10 mouse cellular contexts compared by ENCODE assay signal in the genomic region with DNA sequence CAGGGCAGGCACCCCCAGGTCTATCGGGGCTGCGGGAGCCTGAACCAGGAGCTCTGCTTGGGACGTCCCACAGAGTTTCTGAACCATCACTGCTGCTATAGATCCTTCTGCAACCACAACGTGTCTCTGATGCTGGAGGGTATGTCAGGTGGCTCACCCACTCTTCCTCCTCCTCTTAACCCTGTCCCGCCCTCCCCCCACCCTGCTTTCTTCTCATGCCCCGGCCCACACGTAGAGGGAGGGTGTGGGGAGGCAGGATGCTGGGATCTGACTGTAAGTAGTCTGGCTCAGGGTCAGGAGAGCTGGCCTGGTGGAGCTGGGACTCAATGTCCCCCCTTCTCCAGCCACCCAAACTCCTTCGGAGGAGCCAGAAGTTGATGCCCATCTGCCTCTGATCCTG. TPM values are rescaled to one million over a fixed set of nuclear protein-coding genes. Genes with fewer than 3 reads are reported as not detected.
DNase-seq lines count a peak whose midpoint lies in the region; ATAC-seq and TF ChIP-seq lines count a peak whose summit lies in the region.
"Had no signal": no experiment of that assay in that cellular context is flagged by ENCODE, and none has a peak within 500 bp of the region (broad histone marks: within the 10 kb centered on the region; RNA-seq: fewer than 3 reads in every experiment).

No protein-coding gene starts in this region.

- H3K27ac ChIP-seq in heart, embryonic 15.5 days: no peak overlapping the region
- H3K27ac ChIP-seq in thymus, adult 2 months (ENCODE audit: control insufficient read depth, insufficient read depth, low read length): no peak overlapping the region
- H3K27ac ChIP-seq in lung, postnatal 0 days (ENCODE audit: low read length): peak overlapping the region; percentile 90
- H3K27ac ChIP-seq: liver, embryonic 14.5 days had no signal

- H3K9me3 ChIP-seq in heart, embryonic 15.5 days (replicated peaks): no peaks in the 10 kb centered on the region
- no peaks in the 10 kb centered on the region for H3K9me3 ChIP-seq in lung, postnatal 0 days (ENCODE audit: low read length)

- ATAC-seq in heart, embryonic 15.5 days (replicated peaks; ENCODE audit: insufficient number of reproducible peaks, insufficient read depth, low FRiP score, low read depth): no peak
- ATAC-seq in lung, postnatal 0 days: no peak
- ATAC-seq in inflammation-experienced regulatory T-cells, adult 6 months: no peak

- TF ChIP-seq CTCF in thymus, adult 2 months (IDR thresholded peaks at IDR 0.05; ENCODE audit: borderline replicate concordance, control insufficient read depth, extremely low read depth, insufficient read depth, low read length, poor library complexity): no peak
- no peak for TF ChIP-seq CTCF in lung, postnatal 0 days (IDR thresholded peaks at IDR 0.05)

- intact Hi-C loops in heart, postnatal 36 days (cut with DNase I): no loop called here

- no peak for TF ChIP-seq EP300 in lung, postnatal 0 days (IDR thresholded peaks at IDR 0.05)

- H3K36me3 ChIP-seq in heart, embryonic 15.5 days: no peaks in the 10 kb centered on the region
- H3K36me3 ChIP-seq in thymus, adult 2 months (ENCODE audit: control insufficient read depth, insufficient read depth, low read length): no peaks in the 10 kb centered on the region
- H3K36me3 ChIP-seq in lung, postnatal 0 days (ENCODE audit: insufficient read depth, low read length): peaks cover 6% of the 10 kb centered on the region; the same call in 1 of the 2 replicates

- no peak overlapping the region for H3K9ac ChIP-seq in heart, embryonic 15.5 days
- H3K9ac ChIP-seq in lung, postnatal 0 days (replicated peaks; ENCODE audit: low read depth): peak overlapping the region; percentile 50
- H3K9ac ChIP-seq: liver, embryonic 14.5 days had no signal

- peak overlapping the region; percentile 38 for H3K4me2 ChIP-seq in heart, embryonic 15.5 days
- peak overlapping the region; percentile 50 for H3K4me2 ChIP-seq in lung, postnatal 0 days (replicated peaks; ENCODE audit: low read depth, low read length)

- peak overlapping the region; percentile 24 for H3K4me3 ChIP-seq in heart, embryonic 15.5 days
- H3K4me3 ChIP-seq in thymus, adult 2 months (ENCODE audit: control insufficient read depth, insufficient read depth, low read length): peak overlapping the region; percentile 10
- H3K4me3 ChIP-seq in lung, postnatal 0 days (ENCODE audit: low read depth, low read length): peak overlapping the region; percentile 41

- H3K4me1 ChIP-seq in heart, embryonic 15.5 days (replicated peaks): peaks cover 49% of the 10 kb centered on the region
- peaks cover 36% of the 10 kb centered on the region for H3K4me1 ChIP-seq in thymus, adult 2 months (replicated peaks; ENCODE audit: control insufficient read depth, insufficient read depth, low read length)
- peaks cover 10% of the 10 kb centered on the region for H3K4me1 ChIP-seq in lung, postnatal 0 days (ENCODE audit: insufficient read depth, low read depth, low read length)

- peaks cover 31% of the 10 kb centered on the region for H3K27me3 ChIP-seq in heart, embryonic 15.5 days
- no peaks in the 10 kb centered on the region; the same call in 1 of the 2 replicates for H3K27me3 ChIP-seq in thymus, adult 2 months (ENCODE audit: control insufficient read depth, insufficient read depth, low read length)
- H3K27me3 ChIP-seq in lung, postnatal 0 days (replicated peaks; ENCODE audit: insufficient read depth, low read length): no peaks in the 10 kb centered on the region

- 48% methylated on average over 8 of the region's 8 CpGs for WGBS in heart, embryonic 15.5 days
- 13% methylated on average over 8 of the region's 8 CpGs for WGBS in thymus, adult 2 months
- WGBS in lung, postnatal 0 days: 41% methylated on average over 8 of the region's 8 CpGs

- no peak for TF ChIP-seq POLR2A in thymus, adult 2 months (IDR thresholded peaks at IDR 0.05; ENCODE audit: control insufficient read depth, extremely low read depth, insufficient read depth, low read length, poor library complexity)

- no peak for DNase-seq in heart, postnatal 36 days
- peak; percentile 43 for DNase-seq in thymus, adult 2 months
- DNase-seq in thymus, postnatal 4 days: no peak
- DNase-seq in lung, postnatal 0 days (ENCODE audit: low spot score): no peak
- no peak for DNase-seq in adrenal gland, adult 18-20 months (ENCODE audit: low spot score in 2 of 2)
- no peak for DNase-seq in embryo, embryonic 11 days
- DNase-seq: kidney, postnatal 10 days had no signal

RNA-seq across cellular contexts. Expression of a gene that starts 7.1 kb away (rescaled TPM):
- polyA plus RNA-seq in heart, embryonic 15.5 days (2015; fragmentation: Nextera tagmentation; extraction: Ambion mirVana): 13.1 and 17.1 TPM in 2 replicates
- total RNA-seq in heart, postnatal 36 days (2021): 10 to 100 TPM; 22.3 to 31.1 TPM
- polyA plus RNA-seq in thymus, adult 2 months (2012; rRNA removed): 27.2 and 34.2 TPM in 2 replicates
- polyA plus RNA-seq in lung, postnatal 0 days (2015; fragmentation: Nextera tagmentation; extraction: Ambion mirVana): 159 and 168 TPM in 2 replicates
- 10 to 100 TPM; 19.1 to 26.1 TPM for total RNA-seq in adrenal gland, adult 18-20 months (2021)
- polyA plus RNA-seq in inflammation-experienced regulatory T-cells, adult 6 months (2017; shearing (Covaris generic)): 1 to 10 TPM in 1 of 3 experiments, under 1 TPM in 1, not detected in 1; 0.86 to 1.9 TPM

RNA-seq across cellular contexts. Expression of a gene that starts 19.9 kb away (rescaled TPM):
- not detected in 2 replicates for polyA plus RNA-seq in heart, embryonic 15.5 days (2015; fragmentation: Nextera tagmentation; extraction: Ambion mirVana)
- not detected for total RNA-seq in heart, postnatal 36 days (2021)
- polyA plus RNA-seq in thymus, adult 2 months (2012; rRNA removed): not detected in 2 replicates
- 0.13 TPM in 1 of 2 replicates, not detected in the other for polyA plus RNA-seq in lung, postnatal 0 days (2015; fragmentation: Nextera tagmentation; extraction: Ambion mirVana)
- under 1 TPM; 0.42 to 0.70 TPM for total RNA-seq in adrenal gland, adult 18-20 months (2021)
- not detected for polyA plus RNA-seq in inflammation-experienced regulatory T-cells, adult 6 months (2017; shearing (Covaris generic))
- polyA plus RNA-seq: liver, embryonic 14.5 days had no signal

RNA-seq across cellular contexts. Expression of a gene that starts 38.5 kb away (rescaled TPM):
- 5.8 and 6.9 TPM in 2 replicates for polyA plus RNA-seq in heart, embryonic 15.5 days (2015; fragmentation: Nextera tagmentation; extraction: Ambion mirVana)
- total RNA-seq in heart, postnatal 36 days (2021): 10 to 100 TPM; 12.6 to 14.6 TPM
- polyA plus RNA-seq in thymus, adult 2 months (2012; rRNA removed): 34.9 and 35.3 TPM in 2 replicates
- 6.6 and 7.4 TPM in 2 replicates for polyA plus RNA-seq in lung, postnatal 0 days (2015; fragmentation: Nextera tagmentation; extraction: Ambion mirVana)
- 1 to 10 TPM; 5.8 to 5.9 TPM for total RNA-seq in adrenal gland, adult 18-20 months (2021)
- 1 to 10 TPM in 2 of 3 experiments, under 1 TPM in 1; 0.53 to 4.0 (median 3.6) TPM for polyA plus RNA-seq in inflammation-experienced regulatory T-cells, adult 6 months (2017; shearing (Covaris generic))

RNA-seq across cellular contexts. Expression of a gene that starts 57.0 kb away (rescaled TPM):
- polyA plus RNA-seq in heart, embryonic 15.5 days (2015; fragmentation: Nextera tagmentation; extraction: Ambion mirVana): 0.03 and 0.10 TPM in 2 replicates
- total RNA-seq in heart, postnatal 36 days (2021): 1 to 10 TPM; 1.4 to 2.2 TPM
- 0.86 and 1.4 TPM in 2 replicates for polyA plus RNA-seq in thymus, adult 2 months (2012; rRNA removed)
- 0.48 and 0.60 TPM in 2 replicates for polyA plus RNA-seq in lung, postnatal 0 days (2015; fragmentation: Nextera tagmentation; extraction: Ambion mirVana)
- total RNA-seq in adrenal gland, adult 18-20 months (2021): 1 to 10 TPM; 4.7 to 7.1 TPM
- not detected for polyA plus RNA-seq in inflammation-experienced regulatory T-cells, adult 6 months (2017; shearing (Covaris generic))
